Mouse (Mus musculus) CH12.LX (cell line): ENCODE measurements around the gene Nyx.

Experiments
- CTCF ChIP-seq, 2 experiments: IDR thresholded peaks in 1 of 2; conservative IDR thresholded peaks in 1 of 2; 2 replicates each; pipeline ENCODE4 v1.5.1; 2011 to 2012; ENCODE audit warnings: low read depth in 2 of 2, low read length in 2 of 2, improper control_type of control experiment in 1 of 2, inconsistent platforms in 1 of 2, mild to moderate bottlenecking in 1 of 2, moderate library complexity in 1 of 2
- POLR2A ChIP-seq: IDR thresholded peaks from 2 replicates; pipeline ENCODE4 v1.6.1; 2011; ENCODE audit warnings: low read depth, mild to moderate bottlenecking, improper control_type of control experiment, low read length

GRCm38 (mm10) chrX:13431421-13431820, 34.5 kb upstream of the Nyx start:
- no peak for TF ChIP-seq CTCF (conservative IDR thresholded peaks at IDR 0.05 in 1 of 2, IDR thresholded peaks at IDR 0.05 in 1 of 2; ENCODE audit: low read depth in 2 of 2, low read length in 2 of 2)
- TF ChIP-seq POLR2A = no peak
